Mouse (Mus musculus): ENCODE data around the gene Ppa1. TPM values are rescaled to one million over a fixed set of nuclear protein-coding genes. Genes with fewer than 3 reads are reported as not detected.

Gene Ppa1
- total RNA-seq, 1 experiment from 2014 or later, result 107 TPM

DNA sequence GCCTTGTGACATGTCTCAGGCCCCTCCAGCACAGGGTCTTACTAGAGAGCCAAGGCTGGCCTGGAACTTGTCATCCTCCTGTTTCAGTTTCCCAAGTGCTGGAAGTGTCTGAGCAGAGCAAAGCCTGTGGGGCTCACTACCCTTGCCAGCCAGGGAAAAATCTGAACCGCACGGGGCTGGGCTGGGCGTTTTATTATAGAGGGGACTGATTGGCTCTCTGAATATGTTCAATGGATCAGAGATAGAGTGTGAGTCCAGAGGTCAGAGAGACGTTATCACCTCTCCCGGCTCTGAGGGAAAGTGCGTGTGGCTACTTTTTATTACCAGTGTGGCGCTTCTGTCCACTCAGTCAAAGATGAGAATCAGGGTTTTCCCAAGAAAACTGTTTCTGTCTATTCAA, 1.8 kb upstream of the Ppa1 start:
- DNase-seq, result no peak

DNA sequence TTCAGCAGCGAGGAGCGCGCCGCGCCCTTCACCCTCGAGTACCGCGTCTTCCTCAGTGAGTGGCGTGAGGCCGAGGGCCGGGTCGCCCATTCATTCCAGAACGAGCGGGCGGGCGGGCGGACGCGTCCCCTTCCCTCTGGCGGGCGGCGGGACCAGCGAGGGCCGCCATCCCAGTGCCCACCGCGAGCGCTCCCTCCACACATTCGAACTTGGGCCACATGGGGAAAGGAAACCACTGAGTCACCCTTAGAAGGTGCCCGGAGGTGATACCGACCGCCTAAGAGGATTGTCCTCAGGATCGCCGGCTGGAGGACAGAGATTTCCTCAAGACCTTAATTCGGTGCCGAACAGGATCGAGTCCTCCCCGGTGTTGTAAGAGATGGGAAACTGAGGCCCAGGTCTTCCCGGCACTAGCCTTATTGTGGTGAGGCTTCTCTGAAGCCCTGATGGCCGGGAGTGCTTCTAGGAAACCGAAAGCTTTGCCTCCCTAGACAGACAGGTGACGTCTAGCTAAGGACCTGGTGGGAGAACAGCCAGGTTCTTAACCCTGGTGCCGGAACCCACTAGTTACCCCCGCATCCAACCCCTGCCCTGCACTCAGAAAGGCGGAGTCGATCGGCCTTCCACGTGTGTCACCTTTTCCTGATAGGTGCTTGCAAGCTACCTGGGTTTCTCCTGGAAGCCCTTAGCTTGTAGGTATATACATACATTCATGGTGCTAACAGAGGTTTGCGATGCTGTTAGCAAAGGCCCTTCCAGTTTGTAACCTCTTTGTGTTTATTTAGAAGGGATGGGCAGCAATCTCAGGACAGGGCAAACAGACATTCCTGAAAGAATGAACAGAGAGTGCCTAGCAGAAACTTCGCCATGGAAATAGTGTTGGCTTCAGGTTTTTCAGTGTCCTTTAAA, 639 bp downstream of the Ppa1 start:
- no peak for DNase-seq

GRCm38 (mm10) chr10:61654105-61654504, 5.8 kb downstream of the Ppa1 start:
- no peak for DNase-seq

DNA sequence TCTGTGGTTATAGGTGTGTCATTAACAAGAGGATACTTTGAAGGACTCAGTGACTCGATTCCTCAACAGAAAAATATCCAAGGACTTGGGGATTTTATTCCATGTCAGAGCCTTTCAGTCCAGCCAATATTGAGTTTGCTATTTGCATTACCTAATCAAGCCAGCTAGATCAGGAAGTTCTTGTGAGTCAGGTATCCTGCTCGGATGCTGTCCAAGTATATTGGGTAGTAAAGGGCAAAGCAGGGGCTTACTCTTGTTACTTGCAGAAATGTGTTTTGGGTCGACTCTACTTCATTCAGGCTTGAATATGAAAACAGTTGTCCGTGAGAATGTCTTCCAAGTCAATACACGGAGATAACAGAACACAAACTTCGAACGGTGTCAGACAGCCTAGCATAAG, 6.3 kb downstream of the Ppa1 start:
- no peak for DNase-seq

DNA sequence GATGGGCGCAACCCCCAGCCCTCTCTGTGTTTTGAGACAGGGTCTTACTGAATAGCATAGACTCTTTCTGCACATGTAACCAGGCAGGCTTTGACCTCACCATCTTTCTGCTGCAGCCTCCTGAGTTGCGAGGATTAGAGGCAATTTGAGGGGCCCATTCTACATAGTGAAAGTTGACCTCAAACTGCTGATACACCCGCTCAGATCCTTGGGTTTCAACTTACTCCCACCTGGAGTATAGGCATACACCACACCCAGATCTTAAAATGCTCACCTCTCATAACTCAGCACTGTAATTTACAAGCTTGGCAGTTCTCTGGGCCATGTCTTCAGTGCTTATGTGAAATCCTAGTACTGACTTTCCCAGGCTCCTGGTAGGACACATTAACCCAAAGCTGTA, 6.8 kb downstream of the Ppa1 start:
- no peak for DNase-seq

- DNase-seq, result no peak
Observed at GRCm38 (mm10) chr10:61656928-61657882, 8.9 kb downstream of the Ppa1 start.

DNA sequence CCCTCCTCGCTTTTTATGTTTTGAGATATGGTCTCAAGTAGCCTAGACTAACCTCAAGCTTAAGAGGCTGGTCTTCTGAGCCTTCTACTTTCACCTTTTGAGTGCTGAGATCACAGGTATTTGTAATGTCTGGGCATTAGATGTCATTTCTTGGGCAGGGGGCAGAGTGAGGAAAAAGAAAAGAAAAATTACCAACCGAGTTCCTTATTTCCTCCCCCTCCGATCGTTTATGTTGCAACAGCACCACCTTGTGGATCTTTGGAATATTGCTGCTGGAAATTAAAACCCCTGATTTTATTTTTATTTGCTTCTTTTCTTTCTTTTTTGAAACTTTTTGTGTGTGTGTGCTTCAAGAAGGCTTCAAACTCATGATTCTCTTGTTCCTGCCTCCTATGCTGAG, 9.6 kb downstream of the Ppa1 start:
- peak; percentile 25 for DNase-seq

- no peak for DNase-seq
Observed at GRCm38 (mm10) chr10:61661887-61662286, 13.5 kb downstream of the Ppa1 start.

DNA sequence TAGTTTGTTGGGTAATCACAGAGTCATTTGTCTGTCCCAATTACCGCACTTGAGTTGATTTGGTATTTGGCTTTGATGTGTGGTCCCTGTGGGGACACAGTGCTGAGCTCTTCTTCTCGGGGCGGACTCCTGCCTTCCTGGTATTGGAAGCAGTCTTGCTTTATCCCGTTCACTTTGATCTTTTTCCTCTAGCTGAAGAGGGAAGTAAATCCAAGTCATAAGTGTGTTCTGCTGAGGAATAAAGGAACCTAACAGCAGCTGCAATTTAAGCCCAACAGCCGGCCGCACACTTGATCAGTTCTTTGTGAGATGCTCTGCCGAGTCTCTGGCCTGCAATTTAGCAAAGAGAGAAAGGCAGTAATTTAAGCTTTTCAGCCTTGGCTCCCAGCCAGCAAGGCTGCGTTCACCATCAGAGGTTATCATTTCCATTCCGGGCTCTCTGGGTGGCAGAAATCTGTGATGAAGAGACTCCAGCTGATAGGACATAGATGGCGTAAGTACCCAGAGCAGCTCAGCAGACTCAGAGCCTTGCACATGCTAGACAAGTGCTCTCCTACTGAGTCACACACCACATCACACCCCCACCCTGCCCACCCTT, 14.1 kb downstream of the Ppa1 start:
- peak; percentile 28 for DNase-seq

- no peak for DNase-seq
Observed at GRCm38 (mm10) chr10:61665111-61665510, 16.8 kb downstream of the Ppa1 start.

DNA sequence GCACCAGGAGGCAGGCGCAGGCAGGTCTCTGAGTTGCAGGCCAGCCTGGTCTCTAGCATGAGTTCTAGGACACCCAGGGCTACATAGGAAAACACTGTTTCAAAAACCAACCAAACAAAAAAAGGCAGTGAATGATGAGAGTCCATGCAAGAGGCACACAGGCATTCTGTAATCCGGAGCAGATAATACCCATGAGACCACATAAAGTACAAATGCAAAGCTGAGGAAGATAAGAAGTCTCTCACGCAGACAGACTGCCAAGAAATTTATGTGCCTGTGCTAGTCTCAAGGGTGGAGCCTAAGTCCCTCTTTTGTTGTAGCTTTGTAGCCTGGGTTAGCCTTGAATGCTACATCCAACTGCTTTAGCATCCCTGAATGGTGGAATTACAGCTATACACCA, 17.3 kb downstream of the Ppa1 start:
- DNase-seq, result no peak

- DNase-seq, result no peak
Observed at GRCm38 (mm10) chr10:61669289-61669688, 20.9 kb downstream of the Ppa1 start.

DNA sequence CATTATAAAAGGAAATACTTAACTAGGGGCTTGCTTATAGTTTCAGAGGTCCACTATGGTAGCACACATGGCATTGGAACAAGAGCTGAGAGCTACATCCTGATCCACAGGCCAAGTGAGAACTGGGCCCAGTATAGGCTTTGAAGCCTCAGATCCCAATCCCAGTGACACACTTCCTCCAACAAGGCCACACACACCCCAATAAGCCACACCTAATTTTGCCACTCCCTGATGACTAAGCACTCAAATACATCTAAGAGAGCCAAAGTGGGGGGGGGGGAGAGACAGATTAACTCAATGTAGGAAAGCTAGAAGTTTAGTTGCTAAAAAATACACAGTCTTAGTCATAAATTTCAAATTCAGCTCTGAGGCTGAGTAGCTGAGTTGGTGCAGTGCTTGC, 21.5 kb downstream of the Ppa1 start:
- no peak for DNase-seq

DNA sequence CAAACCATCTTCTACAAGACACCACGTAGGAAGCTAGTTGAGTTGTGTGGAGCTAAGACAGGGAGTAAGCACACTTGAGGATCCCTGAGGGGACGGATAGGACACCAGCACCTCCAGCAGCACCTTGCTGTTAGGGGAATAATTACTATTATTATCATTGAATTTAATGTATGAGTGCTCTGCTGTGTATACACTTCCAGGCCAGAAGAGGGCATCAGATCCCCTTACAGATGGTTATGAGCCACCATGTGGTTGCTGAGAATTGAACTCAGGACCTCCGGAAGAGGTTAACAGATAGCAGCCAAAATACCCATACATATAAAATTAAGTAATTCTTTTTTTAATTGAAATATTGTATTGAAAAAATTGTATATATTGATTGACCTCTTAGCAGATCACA, 22.4 kb downstream of the Ppa1 start:
- no peak for DNase-seq

DNA sequence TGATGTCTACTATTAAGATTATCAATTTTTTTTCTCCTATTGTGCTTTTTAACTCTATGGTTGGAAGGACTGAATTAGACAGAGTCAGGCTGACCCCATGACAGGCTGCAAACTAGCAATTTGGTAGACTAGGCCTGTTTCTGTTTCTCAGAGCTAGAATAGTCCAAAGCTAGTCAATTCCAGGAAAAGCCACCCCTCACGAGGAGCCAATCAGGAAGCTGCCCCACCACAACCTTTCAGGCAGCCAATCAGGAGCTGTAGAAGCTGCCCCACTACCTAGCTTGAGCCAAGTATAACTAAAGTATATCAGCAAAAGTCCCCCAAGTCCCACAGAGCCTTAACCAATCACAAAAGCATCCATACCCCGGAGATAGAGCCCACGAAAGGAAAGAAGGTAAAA, 27.6 kb downstream of the Ppa1 start:
- DNase-seq, result no peak

DNA sequence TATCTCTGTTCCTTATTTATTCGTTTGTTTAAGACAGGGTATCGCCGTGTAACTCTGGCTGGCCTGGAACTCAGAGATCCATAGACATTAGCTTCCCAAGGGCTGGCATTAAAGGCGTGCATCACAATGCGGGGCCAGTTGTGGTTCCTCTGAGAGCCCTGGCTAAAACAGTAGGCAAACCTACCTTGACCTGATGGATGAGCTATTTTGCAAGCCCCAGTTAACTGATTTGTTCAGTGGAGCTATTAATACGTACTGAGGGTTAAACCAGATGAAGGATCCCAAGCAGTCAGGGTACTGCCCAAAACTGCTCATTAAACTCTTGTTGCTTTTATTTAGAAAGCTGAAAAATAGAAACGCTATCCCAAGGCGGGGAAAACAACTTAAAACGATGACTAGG, 31.2 kb downstream of the Ppa1 start:
- no peak for DNase-seq

GRCm38 (mm10) chr10:61680015-61680913, 31.9 kb downstream of the Ppa1 start, which contains the start of gene Sar1a:
Sar1a (plus strand) TSS chr10:61680299.
- DNase-seq, result peak; percentile 99

DNA sequence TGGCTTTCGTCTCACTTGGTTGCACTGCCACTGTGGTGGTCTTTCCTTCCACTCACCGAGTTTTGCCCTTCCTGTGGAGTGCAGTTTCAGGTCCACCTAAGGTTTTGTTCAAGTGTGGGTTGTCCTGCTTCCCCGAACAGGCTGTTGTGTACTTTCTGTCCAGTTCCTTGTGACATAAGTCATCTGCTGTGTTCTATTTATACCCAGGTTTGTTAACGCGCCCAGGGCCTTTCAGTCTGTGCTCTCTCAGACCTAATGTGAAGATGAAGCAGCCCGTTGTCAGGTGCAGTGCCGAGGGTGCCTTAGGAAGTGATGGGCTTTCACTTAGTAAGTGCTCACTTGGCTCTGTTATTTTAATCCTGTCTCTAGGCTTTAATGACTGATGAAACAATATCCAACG, 41.1 kb downstream of the Ppa1 start:
- no peak for DNase-seq

GRCm38 (mm10) chr10:61693563-61693962, 45.2 kb downstream of the Ppa1 start:
- no peak for DNase-seq

- DNase-seq, result peak; percentile 98
Observed at GRCm38 (mm10) chr10:61694870-61695670, 46.7 kb downstream of the Ppa1 start, which contains the start of gene Tysnd1. Tysnd1 (plus strand) TSS chr10:61695514.
